Mouse (Mus musculus): ENCODE data around the gene Armh3. TPM values are rescaled to one million over a fixed set of nuclear protein-coding genes. Genes with fewer than 3 reads are reported as not detected.

Armh3 gene
- total RNA-seq, 2 experiments from 2014 or later, result 14.6 to 19.2 TPM

DNA sequence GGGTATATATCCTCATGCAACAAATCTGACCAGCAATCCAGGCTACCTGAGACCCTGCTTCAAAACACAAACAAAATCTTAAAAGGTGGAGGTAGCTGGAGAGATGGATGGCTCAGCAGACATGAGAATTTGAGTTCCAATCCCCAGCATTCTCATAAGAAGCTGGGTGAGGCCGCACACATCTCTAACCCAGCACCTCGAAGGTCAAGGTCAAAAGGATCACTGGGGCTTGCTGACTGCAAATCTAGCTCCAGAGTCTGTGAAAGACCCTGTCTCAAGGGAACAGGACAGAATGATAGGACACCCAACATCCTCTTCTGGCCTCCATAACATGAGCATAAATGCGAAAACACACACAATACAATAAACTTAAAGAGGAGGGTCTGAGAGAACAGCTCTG lies 7.1 kb downstream of the Armh3 start:
- DNase-seq, result no peak

- no peak for DNase-seq
These were observed 10.1 kb downstream of the Armh3 start for GRCm38 (mm10) chr19:45988238-45988637.

GRCm38 (mm10) chr19:45984379-45984778 lies 13.9 kb downstream of the Armh3 start:
- DNase-seq, result no peak

GRCm38 (mm10) chr19:45960770-45961169 lies 37.5 kb downstream of the Armh3 start:
- no peak for DNase-seq

DNA sequence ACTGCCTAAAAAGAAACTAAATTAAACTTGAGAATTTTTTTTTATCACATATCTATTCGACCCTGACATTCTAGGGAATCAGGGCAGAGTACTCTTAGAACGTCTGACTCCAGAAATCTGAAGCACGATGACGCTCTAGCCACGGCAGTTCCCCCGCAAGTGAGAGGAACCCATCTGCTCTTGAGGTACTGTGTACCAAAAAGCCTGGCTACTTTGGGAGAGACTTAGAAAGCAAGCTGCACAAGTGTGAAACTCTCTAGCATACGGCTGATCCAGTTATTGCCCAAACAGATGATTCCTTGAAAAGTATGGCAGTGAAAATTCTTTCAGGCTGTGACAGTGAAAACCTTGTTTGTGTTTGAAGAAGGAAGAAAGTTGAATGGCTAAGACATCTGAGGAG lies 41.6 kb downstream of the Armh3 start:
- peak; percentile 10 for DNase-seq

DNA sequence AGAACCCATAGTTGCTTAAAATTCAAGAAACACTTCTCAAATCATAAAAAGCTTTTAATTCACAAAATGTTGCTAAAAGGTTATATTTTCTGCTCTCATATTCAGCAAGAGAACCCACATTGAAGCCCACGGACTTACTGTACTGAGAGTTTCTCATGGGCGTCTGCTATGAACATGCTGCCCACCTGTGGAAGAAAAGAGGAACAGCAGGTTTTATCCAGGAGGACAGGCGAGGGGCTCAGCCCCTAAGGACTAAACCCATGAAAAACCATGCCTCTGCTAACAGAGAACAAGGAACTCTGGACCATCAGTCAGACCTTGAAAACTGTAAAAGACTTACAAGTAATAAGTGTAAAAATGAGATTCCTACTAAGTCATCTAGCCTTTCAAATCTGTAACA lies 45.0 kb downstream of the Armh3 start:
- peak; percentile 32 for DNase-seq

- DNase-seq, result no peak
These were observed 49.1 kb downstream of the Armh3 start for GRCm38 (mm10) chr19:45949236-45949635.

DNA sequence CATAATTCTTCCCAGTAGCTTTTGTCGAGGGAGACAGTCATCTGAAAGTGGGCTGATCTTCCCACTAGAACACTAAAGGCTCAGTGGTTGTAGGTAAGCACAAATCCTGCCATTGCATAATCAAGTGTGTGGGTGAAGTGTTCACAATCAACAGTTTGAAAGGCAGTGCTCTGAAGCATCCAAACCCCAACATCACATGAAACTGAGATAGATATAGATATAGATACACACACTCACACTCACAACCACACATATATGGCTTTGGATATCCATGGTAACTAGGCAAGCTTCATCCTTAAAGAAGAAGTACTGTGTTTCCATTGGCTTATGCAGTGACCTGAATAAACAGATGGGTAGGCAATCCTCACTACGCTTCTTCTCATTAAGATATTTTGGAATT lies 50.5 kb downstream of the Armh3 start:
- DNase-seq, result no peak

- DNase-seq, result no peak
These were observed 51.0 kb downstream of the Armh3 start for GRCm38 (mm10) chr19:45947286-45947685.

GRCm38 (mm10) chr19:45946541-45946940 lies 51.7 kb downstream of the Armh3 start:
- DNase-seq, result no peak

DNA sequence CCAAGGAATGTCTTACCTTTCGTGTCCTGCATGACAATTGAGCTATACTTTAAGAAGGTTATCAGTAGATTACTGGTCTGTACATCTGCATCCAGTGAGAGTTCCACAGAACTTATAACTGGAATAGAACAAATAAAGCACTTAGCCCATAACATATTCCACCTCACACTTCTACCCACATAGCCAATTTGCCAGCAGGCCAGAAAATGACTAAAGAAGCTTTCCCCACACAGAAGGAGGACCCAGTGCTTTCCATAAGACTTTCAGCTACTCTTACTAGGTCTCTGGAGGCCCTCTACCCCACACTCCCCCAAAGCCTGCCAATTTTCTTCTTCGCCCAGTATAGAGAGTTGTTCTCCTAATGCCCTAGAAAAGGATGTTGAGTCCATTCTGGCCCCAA lies 52.3 kb downstream of the Armh3 start:
- no peak for DNase-seq

DNA sequence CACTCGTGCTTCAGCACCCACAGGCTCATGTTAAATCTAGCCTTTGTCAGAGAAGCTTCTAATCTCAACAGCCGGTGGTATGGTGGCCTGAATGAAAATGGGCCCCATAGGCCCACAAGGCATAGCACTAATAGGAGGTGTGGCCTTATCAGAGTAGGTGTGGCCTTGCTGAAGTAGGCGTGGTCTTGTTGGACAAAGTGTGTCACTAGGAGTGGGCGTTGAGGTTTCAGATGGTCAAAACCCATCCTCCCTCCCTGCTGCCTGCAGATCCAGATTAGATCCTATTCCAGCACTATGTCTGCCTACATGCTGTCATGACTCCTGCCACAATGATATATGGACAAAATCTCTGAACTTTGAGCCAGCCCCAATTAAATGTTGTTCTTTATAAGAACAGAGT lies 54.5 kb downstream of the Armh3 start:
- DNase-seq, result no peak

DNA sequence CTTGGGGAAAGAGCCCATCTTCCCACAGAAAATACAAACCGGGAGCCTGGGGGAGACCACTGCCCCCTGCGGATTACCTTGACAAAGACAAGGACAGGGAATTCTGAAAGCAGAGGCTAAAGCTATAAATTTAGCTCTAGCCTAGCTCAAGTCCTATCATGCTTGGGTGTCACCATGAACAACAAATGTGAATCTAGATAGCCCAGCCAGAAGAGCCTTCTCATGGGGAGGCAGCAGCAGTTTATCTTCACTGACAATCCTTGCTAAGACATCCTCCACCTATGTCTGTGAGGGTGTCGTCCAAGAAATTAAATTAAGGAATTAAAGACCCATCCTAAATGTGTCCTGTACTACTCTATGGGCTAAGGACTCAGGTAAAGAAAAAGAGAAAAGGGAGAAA lies 60.2 kb downstream of the Armh3 start:
- no peak for DNase-seq

GRCm38 (mm10) chr19:45937530-45937929 lies 60.8 kb downstream of the Armh3 start:
- DNase-seq, result no peak

GRCm38 (mm10) chr19:45927236-45927635 lies 71.1 kb downstream of the Armh3 start:
- DNase-seq, result no peak

DNA sequence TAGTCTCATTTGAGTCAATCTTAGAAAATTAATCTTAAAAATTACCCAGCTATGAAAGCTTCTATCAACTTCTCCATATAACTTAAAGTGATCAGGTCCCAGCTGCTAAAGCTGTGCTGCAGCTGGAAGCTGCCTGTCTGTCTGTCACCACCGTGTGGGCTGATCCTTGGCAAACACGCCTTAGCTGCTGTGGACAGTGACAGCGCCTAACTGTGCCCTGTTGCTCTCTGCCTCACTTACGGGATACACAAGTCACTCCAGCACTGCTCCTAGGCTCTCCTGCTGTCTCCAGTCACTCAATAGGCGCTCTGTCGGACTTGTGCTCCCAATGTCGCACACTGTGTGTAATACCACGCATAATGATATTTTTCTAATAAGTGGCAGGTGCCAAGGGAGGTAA lies 71.9 kb downstream of the Armh3 start:
- no peak for DNase-seq

DNA sequence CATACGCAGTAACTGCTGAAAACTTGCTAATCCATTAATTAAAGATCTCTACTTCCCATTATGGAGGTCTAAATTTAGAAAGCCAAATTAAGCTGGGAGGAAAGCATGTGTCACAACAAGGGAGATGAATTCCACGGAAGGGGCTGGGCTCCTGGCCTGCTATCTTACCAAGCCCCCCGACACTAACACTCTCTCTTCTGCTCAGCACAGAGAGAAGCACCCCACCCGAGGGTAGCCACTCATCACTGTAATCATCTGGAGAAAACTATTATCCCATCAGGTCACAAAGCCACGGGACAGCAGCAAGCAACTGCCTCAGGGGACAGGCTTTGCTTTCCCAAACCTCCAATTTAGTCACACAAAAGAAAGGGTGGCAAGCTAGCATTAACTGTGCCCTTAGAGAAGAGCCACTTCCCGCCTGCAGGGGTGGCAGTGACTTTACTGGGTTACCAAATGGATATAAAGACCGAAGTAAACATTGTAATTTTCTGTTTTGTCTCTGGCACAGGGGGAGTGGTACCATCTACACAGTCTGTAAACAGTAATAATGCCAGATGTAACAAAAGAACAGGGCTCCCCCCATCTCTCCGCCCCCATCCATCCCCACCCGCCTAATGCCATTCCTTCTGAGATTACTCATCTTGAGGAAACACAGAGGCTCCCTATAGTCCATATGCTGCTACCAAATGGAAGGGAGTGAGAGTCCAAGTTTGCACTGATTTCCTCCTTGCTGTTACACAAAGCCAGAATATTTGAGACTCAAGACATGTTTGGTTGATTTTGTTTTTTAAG lies 77.8 kb downstream of the Armh3 start:
- no peak for DNase-seq

DNA sequence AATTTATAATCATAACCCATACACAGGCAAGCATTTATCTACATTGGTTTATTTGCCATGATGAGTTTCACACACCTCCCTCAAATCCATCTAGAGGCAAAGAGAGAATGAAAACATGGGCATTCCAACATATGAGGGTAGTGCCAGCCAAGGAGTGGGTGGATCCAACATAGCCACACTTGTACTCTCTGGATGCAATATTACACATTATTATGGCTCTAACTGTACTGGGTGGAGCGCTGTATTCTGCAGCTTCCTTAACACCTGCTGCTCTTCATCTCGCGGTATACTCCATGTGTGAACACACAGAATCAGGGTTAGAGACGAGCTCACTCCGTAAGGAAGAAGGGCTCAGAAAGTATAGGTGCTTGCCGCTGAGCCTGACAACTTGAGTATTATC lies 79.9 kb downstream of the Armh3 start:
- DNase-seq, result no peak

DNA sequence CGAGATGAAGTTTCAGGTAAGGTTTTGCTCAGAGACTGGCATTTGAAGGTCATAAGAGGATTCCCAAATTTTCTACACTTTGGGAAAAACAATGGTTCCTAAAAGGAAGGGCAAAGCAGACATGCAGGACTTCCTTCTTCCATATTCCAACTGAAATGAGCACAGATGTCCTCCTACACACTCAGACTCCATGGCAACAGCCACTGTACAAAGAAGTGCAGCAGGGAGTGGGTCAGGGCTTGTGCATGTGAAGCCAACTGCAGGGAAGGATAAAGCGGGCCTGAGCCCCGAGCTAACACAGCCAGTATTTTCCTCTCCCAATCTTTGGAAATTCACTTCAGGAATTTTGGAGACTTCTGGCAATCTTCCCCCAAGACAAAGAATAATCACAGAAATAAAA lies 80.4 kb downstream of the Armh3 start:
- no peak for DNase-seq

DNA sequence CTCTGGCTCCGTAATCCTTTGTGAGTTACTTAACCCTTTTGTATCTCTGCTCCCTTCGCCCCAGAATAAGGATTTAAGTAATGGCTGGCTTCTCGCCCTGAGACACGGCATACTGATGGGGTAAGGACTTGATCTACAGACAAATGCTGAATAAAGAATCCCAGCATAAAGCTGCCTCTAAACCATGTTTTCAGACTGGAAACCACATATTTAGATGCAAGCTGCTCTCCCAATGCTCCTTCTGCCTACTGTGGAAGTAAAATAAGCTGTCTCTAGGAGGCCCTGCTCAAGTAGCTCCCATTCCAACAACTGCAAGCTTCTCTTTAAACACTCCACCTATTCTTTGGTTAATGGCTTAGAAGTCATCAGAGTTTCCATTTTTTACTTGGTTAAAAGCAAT lies 81.8 kb downstream of the Armh3 start:
- DNase-seq, result no peak

DNA sequence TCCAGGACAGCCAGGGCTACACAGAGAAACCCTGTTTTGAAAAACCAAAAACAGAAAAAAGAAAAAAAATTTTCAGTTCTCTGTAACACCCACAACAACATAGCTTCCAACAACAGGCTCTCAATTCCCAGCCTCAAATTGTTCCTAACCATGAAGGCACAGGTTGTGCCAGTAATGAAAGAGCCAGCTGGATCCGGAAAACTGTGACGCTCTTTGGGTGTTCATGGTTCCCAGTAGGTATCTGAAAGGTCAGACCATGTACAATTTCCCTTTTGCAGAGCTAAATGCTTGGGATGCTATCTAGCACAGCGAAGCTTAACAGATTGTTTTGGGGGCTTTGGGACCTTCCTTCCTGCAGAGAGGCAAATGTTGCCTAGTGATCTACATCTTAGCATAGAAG lies 82.3 kb downstream of the Armh3 start:
- DNase-seq, result no peak

GRCm38 (mm10) chr19:45913036-45913435 lies 85.3 kb downstream of the Armh3 start:
- no peak for DNase-seq

GRCm38 (mm10) chr19:45912376-45912775 lies 85.9 kb downstream of the Armh3 start:
- DNase-seq, result no peak

DNA sequence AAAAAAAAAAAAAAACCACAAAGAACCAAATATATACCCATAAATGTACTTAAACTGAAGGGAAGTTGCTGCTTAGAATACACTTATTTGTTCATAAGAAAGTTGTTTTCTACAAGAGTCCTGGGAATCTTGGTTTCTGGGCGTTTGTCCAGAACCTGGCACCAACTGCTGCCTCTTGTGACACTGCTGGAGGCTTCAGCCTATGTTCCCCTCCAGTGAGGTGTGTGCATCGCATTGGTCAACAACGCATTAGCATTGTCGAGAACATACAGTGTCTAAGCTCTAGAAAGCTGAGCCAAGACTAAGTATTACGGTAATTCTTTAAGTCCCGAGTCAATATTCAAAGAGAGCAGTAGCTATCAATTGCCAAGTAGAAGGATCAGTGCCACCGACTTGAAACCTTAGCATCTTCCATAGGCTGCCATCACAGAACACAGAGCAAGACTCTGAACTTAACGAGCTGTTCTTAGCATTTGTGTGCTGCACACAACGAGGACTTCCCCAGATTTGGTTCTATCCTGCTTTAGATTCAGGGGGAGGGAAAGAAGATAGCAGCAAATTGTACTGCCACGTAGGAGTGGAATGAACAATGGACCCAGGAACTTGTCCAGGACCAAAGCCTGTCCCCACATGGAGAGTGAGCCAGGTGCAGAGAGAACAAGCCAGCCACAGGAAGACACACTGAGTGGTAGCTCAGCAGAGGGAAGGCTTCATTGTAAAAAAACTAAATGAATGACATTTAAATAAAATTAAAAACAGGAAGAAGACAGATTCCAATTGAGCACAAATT lies 86.9 kb downstream of the Armh3 start:
- DNase-seq, result peak; percentile 64
